Mouse (Mus musculus): ENCODE results near the gene Ascl1. TPM values are rescaled to one million over a fixed set of nuclear protein-coding genes. Genes with fewer than 3 reads are reported as not detected.

Ascl1 gene
- polyA plus RNA-seq (2014; fragmentation: Nextera tagmentation; extraction: Ambion mirVana): 3.3 and 4.1 TPM in 2 replicates

DNA sequence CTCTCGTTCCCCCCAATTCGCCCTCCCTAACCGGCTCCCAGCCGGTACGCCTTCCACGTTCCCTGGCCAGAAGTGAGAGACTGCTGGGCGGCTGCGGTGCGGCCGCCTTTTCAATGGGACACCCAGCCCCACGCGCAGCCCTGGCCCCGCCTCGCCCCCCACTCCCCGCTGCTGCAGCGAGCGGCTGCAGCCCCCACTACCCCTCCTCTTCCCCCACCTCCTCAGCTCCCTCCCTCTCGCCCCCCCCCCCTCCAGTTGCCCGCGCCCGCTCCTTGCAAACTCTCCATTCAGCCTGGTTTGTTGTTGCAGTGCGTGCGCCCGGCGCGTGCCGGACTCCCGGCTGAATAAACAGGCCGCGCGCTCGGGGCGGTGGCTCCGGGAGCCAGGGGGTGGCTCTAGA lies at the start of gene Ascl1:
Ascl1 (minus strand) TSS at position 85 of the 400 bp plus-strand sequence.
- Histone ChIP-seq H3K9ac (peak within 1 kb of the TSS; percentile 46), H3K4me1 (ENCODE audit: insufficient read depth) (no peaks in the 10 kb centered on the region), H3K27me3 (ENCODE audit: insufficient read depth, low read length) (peaks cover 86% of the 10 kb centered on the region), H3K4me2 (peak within 1 kb of the TSS; percentile 97), H3K9me3 (ENCODE audit: low read depth, low read length) (peaks cover 3% of the 10 kb centered on the region; the same call in 1 of the 2 replicates), H3K27ac (ENCODE audit: low read depth) (no peak within 1 kb of the TSS), H3K4me3 (ENCODE audit: low read depth, low read length) (peak within 1 kb of the TSS; percentile 54), H3K36me3 (ENCODE audit: insufficient read depth) (no peaks in the 10 kb centered on the region)
- peak; percentile 29; the same call in 1 of the 2 replicates for ATAC-seq (ENCODE audit: insufficient read depth)
- no peak for TF ChIP-seq CTCF (IDR thresholded peaks at IDR 0.05; ENCODE audit: low read depth)
- peak; percentile 20 for DNase-seq
- under 1% methylated on average over 29 of the region's 34 CpGs for WGBS

- Histone ChIP-seq H3K9ac (no peak overlapping the region), H3K4me2 (no peak overlapping the region), H3K9me3 (ENCODE audit: low read depth, low read length) (no peaks in the 10 kb centered on the region), H3K36me3 (ENCODE audit: insufficient read depth) (no peaks in the 10 kb centered on the region), H3K27me3 (ENCODE audit: insufficient read depth, low read length) (no peaks in the 10 kb centered on the region), H3K4me3 (ENCODE audit: low read depth, low read length) (no peak overlapping the region), H3K4me1 (ENCODE audit: insufficient read depth) (no peaks in the 10 kb centered on the region), H3K27ac (ENCODE audit: low read depth) (no peak overlapping the region)
- TF ChIP-seq CTCF (IDR thresholded peaks at IDR 0.05; ENCODE audit: low read depth): no peak
- DNase-seq (no peak), ATAC-seq (ENCODE audit: insufficient read depth) (no peak)
- 84% methylated on average over 1 of the region's 1 CpGs for WGBS
These were observed 40.7 kb upstream of the Ascl1 start for GRCm38 (mm10) chr10:87534172-87534571.

DNA sequence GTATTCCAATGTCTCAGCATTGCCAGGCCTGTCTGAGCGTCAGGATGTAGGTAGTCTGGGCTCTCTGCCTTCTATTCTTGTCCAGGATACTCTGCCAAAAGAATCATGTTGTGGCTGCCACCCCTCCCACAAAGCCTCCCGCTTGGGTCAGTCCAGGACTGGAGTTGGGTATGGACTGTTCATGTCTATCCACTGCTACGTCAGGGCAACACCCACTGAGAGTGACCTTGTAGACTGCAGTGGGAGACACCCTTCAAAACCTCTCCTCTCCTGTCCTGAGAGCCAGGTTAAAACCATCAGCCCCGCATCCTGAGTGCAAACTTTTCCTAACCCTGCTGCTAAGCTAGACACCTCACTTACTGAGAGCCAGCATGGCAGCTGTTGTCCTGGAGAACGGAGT lies 28.2 kb upstream of the Ascl1 start, which contains the start of gene Pah:
Pah (plus strand) TSS at position 150 of the 400 bp plus-strand sequence.
- no peak for TF ChIP-seq CTCF (IDR thresholded peaks at IDR 0.05; ENCODE audit: low read depth)
- Histone ChIP-seq H3K4me1 (ENCODE audit: insufficient read depth) (no peaks in the 10 kb centered on the region), H3K27me3 (ENCODE audit: insufficient read depth, low read length) (no peaks in the 10 kb centered on the region), H3K4me3 (ENCODE audit: low read depth, low read length) (no peak within 1 kb of the TSS), H3K36me3 (ENCODE audit: insufficient read depth) (no peaks in the 10 kb centered on the region), H3K4me2 (no peak within 1 kb of the TSS), H3K27ac (ENCODE audit: low read depth) (no peak within 1 kb of the TSS), H3K9me3 (ENCODE audit: low read depth, low read length) (no peaks in the 10 kb centered on the region), H3K9ac (no peak within 1 kb of the TSS)
- 77% methylated on average over 5 of the region's 5 CpGs for WGBS
- ATAC-seq (ENCODE audit: insufficient read depth) (no peak), DNase-seq (no peak)

DNA sequence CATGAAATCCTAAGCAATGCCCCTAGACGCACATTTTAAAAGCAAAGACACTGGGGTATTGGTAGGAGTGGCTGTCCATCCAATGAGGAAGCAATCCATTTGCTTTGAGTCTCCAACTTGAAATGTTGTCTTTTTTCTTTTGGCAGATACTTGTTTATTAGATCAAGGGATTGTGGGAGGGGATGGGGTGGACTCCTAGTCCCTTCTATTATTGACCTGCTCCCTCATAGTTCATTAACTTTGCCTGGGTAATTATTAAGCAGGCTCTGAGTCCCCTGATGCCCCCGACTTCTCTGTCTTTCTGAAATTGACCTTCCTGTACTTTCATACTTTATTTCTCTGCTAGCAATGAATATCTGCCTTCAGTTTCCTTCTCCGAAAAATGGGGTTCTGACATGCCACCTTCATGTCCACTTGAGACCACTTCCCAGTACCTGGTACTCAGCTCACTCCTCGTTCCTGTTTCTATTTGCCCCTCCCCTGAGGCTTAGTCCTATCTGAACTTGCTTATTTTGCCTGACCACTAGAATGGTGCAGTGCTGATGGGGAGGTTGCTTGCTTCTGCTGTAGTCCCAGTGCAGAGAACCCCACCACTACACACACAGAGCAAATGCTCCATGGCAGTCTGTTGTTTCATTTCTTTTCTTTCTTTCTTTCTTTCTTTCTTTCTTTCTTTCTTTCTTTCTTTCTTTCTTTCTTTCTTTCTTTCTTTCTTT lies 27.1 kb upstream of the Ascl1 start:
- no peak for ATAC-seq (ENCODE audit: insufficient read depth)

DNA sequence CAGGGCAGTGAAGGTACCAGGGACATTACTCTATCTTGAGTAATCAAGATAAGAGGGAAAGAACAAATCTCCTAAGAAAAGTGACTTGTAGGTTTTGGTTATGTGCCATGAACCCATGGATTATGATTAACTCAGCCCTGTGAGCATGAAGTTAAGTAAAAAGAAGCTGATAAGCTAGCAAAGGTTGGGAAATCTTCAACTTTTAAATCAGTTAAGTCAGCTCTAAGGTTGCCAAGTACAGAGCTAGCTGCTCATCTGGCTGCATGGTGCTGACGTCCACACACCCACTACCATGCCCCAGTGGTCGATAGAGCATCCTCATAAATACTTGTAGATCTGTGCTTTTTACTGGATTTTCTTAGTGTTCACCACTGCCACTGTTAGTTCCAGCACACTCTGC lies 25.1 kb upstream of the Ascl1 start:
- no peak overlapping the region for H3K27ac ChIP-seq (ENCODE audit: low read depth)
- DNase-seq: no peak
- ATAC-seq (ENCODE audit: insufficient read depth): no peak
- no peaks in the 10 kb centered on the region for H3K4me1 ChIP-seq (ENCODE audit: insufficient read depth)
- H3K9me3 ChIP-seq (ENCODE audit: low read depth, low read length): no peaks in the 10 kb centered on the region
- H3K9ac ChIP-seq: no peak overlapping the region
- H3K4me2 ChIP-seq: no peak overlapping the region
- H3K4me3 ChIP-seq (ENCODE audit: low read depth, low read length): no peak overlapping the region
- TF ChIP-seq CTCF (IDR thresholded peaks at IDR 0.05; ENCODE audit: low read depth): no peak
- 64% methylated on average over 2 of the region's 2 CpGs for WGBS
- H3K27me3 ChIP-seq (ENCODE audit: insufficient read depth, low read length): no peaks in the 10 kb centered on the region
- no peaks in the 10 kb centered on the region for H3K36me3 ChIP-seq (ENCODE audit: insufficient read depth)

More for the DNA sequence above, 27.1 kb upstream of the Ascl1 start:
- no peak for TF ChIP-seq CTCF (IDR thresholded peaks at IDR 0.05; ENCODE audit: low read depth)
- WGBS: 64% methylated on average over 4 of the region's 4 CpGs
- Histone ChIP-seq H3K27ac (ENCODE audit: low read depth) (no peak overlapping the region), H3K9me3 (ENCODE audit: low read depth, low read length) (no peaks in the 10 kb centered on the region), H3K4me2 (no peak overlapping the region), H3K9ac (no peak overlapping the region), H3K4me1 (ENCODE audit: insufficient read depth) (no peaks in the 10 kb centered on the region), H3K27me3 (ENCODE audit: insufficient read depth, low read length) (no peaks in the 10 kb centered on the region), H3K4me3 (ENCODE audit: low read depth, low read length) (no peak overlapping the region), H3K36me3 (ENCODE audit: insufficient read depth) (no peaks in the 10 kb centered on the region)
- DNase-seq: no peak

- peak; percentile 15; the same call in 1 of the 2 replicates for TF ChIP-seq CTCF (IDR thresholded peaks at IDR 0.05; ENCODE audit: low read depth)
These were observed 19.6 kb upstream of the Ascl1 start for GRCm38 (mm10) chr10:87513052-87513451.

DNA sequence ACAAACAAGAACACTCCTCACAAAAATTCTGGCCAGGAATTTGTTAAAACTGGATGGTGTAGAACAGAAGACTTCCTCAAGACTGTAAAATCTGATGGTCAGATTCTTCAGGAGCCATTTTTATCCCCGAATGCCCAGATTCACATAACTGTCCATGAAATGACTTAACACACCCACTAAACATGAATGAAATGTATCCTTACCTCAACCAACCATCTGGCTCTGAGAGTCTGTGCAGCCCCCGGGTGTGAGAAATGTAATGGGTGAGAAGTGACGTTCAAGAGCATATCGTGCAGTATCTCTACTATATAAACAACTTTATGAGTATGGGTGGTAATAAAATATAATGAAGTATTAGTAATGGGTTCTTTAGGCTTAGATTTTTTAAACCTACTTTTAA lies 15.1 kb upstream of the Ascl1 start:
- Histone ChIP-seq H3K9ac (no peak overlapping the region), H3K4me2 (no peak overlapping the region), H3K9me3 (ENCODE audit: low read depth, low read length) (no peaks in the 10 kb centered on the region), H3K27ac (ENCODE audit: low read depth) (no peak overlapping the region), H3K36me3 (ENCODE audit: insufficient read depth) (no peaks in the 10 kb centered on the region), H3K4me1 (ENCODE audit: insufficient read depth) (no peaks in the 10 kb centered on the region), H3K27me3 (ENCODE audit: insufficient read depth, low read length) (no peaks in the 10 kb centered on the region; the same call in 1 of the 2 replicates), H3K4me3 (ENCODE audit: low read depth, low read length) (no peak overlapping the region)
- 62% methylated on average over 4 of the region's 4 CpGs for WGBS
- no peak for TF ChIP-seq CTCF (IDR thresholded peaks at IDR 0.05; ENCODE audit: low read depth)
- ATAC-seq (ENCODE audit: insufficient read depth): no peak
- DNase-seq: no peak

More at GRCm38 (mm10) chr10:87513052-87513451, 19.6 kb upstream of the Ascl1 start:
- H3K4me3 ChIP-seq (ENCODE audit: low read depth, low read length): no peak overlapping the region
- ATAC-seq (ENCODE audit: insufficient read depth) (no peak), DNase-seq (no peak)
- no peaks in the 10 kb centered on the region for H3K4me1 ChIP-seq (ENCODE audit: insufficient read depth)
- H3K36me3 ChIP-seq (ENCODE audit: insufficient read depth): no peaks in the 10 kb centered on the region
- no peak overlapping the region for H3K9ac ChIP-seq
- no peak overlapping the region for H3K27ac ChIP-seq (ENCODE audit: low read depth)
- H3K9me3 ChIP-seq (ENCODE audit: low read depth, low read length): no peaks in the 10 kb centered on the region
- no peaks in the 10 kb centered on the region for H3K27me3 ChIP-seq (ENCODE audit: insufficient read depth, low read length)
- no peak overlapping the region for H3K4me2 ChIP-seq
